Mouse (Mus musculus) gastrocnemius, postnatal 36 days (tissue): Measurements from ENCODE around the gene Gorasp1. TPM values are rescaled to one million over a fixed set of nuclear protein-coding genes. Genes with fewer than 3 reads are reported as not detected.

Source experiments
- DNase-seq, 2 experiments: peaks; one replicate each; pipeline ENCODE4 v3.0.0; 2022
- intact Hi-C: fragments of 180-260 bp; cut with DNase I; formaldehyde crosslinking; loops from one replicate; pipeline ENCODE4 v1.15.1; 2025
- total RNA-seq, 2 experiments: library from RNA; stranded (reverse); gene quantifications; 2 replicates each; pipeline ENCODE4 v1.2.3; 2021

Gorasp1 gene
- total RNA-seq, 2 experiments from 2014 or later, result 14.5 to 15.3 TPM

GRCm38 (mm10) chr9:119939646-119940045 lies 2.3 kb upstream of the Gorasp1 start:
- intact Hi-C loops, result no loop called here
- DNase-seq, result no peak

- intact Hi-C loops, result no loop called here
- no peak for DNase-seq
Measured at GRCm38 (mm10) chr9:119938496-119938895, 1.1 kb upstream of the Gorasp1 start.

- intact Hi-C loops, result no loop called here
- no peak for DNase-seq
Measured at GRCm38 (mm10) chr9:119933675-119934074, 3.7 kb downstream of the Gorasp1 start.

GRCm38 (mm10) chr9:119932358-119932757 lies 5.0 kb downstream of the Gorasp1 start:
- intact Hi-C loops, result no loop called here
- no peak for DNase-seq

GRCm38 (mm10) chr9:119926497-119926896 lies 10.9 kb downstream of the Gorasp1 start:
- no peak for DNase-seq
- intact Hi-C loops, result no loop called here

- no peak for DNase-seq
- intact Hi-C loops, result no loop called here
Measured at GRCm38 (mm10) chr9:119925729-119926128, 11.6 kb downstream of the Gorasp1 start.

GRCm38 (mm10) chr9:119925120-119925657 lies 12.2 kb downstream of the Gorasp1 start:
- intact Hi-C loops, result no loop called here
- no peak for DNase-seq

GRCm38 (mm10) chr9:119923462-119923861 lies 13.9 kb downstream of the Gorasp1 start:
- intact Hi-C loops, result no loop called here
- no peak for DNase-seq

- no peak for DNase-seq
- intact Hi-C loops, result no loop called here
Measured at GRCm38 (mm10) chr9:119919858-119920257, 17.5 kb downstream of the Gorasp1 start.

- intact Hi-C loops, result no loop called here
- no peak for DNase-seq
Measured at GRCm38 (mm10) chr9:119913087-119913838, 24.1 kb downstream of the Gorasp1 start.

GRCm38 (mm10) chr9:119909931-119910330 lies 27.4 kb downstream of the Gorasp1 start:
- intact Hi-C loops, result no loop called here
- DNase-seq, result no peak

- intact Hi-C loops, result no loop called here
- no peak for DNase-seq
Measured at GRCm38 (mm10) chr9:119908708-119909107, 28.7 kb downstream of the Gorasp1 start.

- DNase-seq, result no peak
- intact Hi-C loops, result no loop called here
Measured at GRCm38 (mm10) chr9:119902410-119903151, 34.8 kb downstream of the Gorasp1 start.

GRCm38 (mm10) chr9:119899446-119899845 lies 37.9 kb downstream of the Gorasp1 start:
- intact Hi-C loops, result no loop called here
- no peak for DNase-seq

- DNase-seq, result peak; percentile 14 to 20
- intact Hi-C loops, result no loop called here
Measured at GRCm38 (mm10) chr9:119895040-119895721, 42.2 kb downstream of the Gorasp1 start.

GRCm38 (mm10) chr9:119894339-119895009 lies 42.9 kb downstream of the Gorasp1 start, which contains the start of gene Wdr48:
Gene Wdr48 (plus strand): TSS chr9:119894878.
- intact Hi-C loops, result no loop called here

GRCm38 (mm10) chr9:119893881-119894280 lies 43.5 kb downstream of the Gorasp1 start:
- no peak for DNase-seq
- intact Hi-C loops, result no loop called here

More at GRCm38 (mm10) chr9:119894339-119895009, 42.9 kb downstream of the Gorasp1 start, which contains the start of gene Wdr48:
- DNase-seq, result peak; percentile 93 to 96

- intact Hi-C loops, result no loop called here
- DNase-seq, result no peak
Measured at GRCm38 (mm10) chr9:119890692-119891091, 46.7 kb downstream of the Gorasp1 start.

- no peak for DNase-seq
- intact Hi-C loops, result no loop called here
Measured at GRCm38 (mm10) chr9:119889446-119889845, 47.9 kb downstream of the Gorasp1 start.

- no peak for DNase-seq
- intact Hi-C loops, result no loop called here
Measured at GRCm38 (mm10) chr9:119888843-119889246, 48.5 kb downstream of the Gorasp1 start.
